Mouse (Mus musculus): ENCODE data around the gene Pfn1.

DNA sequence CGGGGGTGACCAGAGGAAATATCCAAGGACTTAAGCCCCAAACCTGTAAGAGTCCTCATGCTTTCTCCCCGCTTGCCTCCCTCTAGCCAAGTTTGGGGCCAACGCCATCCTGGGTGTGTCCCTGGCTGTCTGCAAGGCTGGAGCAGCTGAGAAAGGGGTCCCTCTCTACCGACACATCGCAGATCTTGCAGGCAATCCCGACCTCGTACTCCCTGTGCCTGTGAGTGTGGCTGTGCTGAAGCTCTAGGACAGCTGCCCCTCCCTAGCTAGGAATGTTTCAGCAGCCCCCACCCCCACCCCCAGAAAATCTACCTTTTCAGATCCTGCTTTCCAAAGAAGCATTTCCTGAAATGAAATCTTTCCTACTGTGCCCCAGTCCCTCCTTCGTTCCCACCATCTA is 4.5 kb upstream of the Pfn1 start:
- TF ChIP-seq GATA1 (IDR thresholded peaks at IDR 0.05; ENCODE audit: borderline replicate concordance, low read length), result no peak
- no peak for TF ChIP-seq FLI1 (IDR thresholded peaks at IDR 0.05; ENCODE audit: low read length)

Data from megakaryocyte, embryonic 14.5 days (primary cell).